Mouse (Mus musculus): ENCODE results near the gene Gm42791.

The Gm42791 gene

GRCm38 (mm10) chr5:148954314-148955060 lies 40.5 kb downstream of the Gm42791 start:
- DNase-seq (ENCODE audit: low read depth, low spot score), result no peak

- no peak for DNase-seq (ENCODE audit: low read depth, low spot score)
Measured at GRCm38 (mm10) chr5:148953098-148953497, 41.8 kb downstream of the Gm42791 start.

- peak; percentile 82 for DNase-seq (ENCODE audit: low read depth, low spot score)
Measured at GRCm38 (mm10) chr5:148952419-148952818, 42.5 kb downstream of the Gm42791 start.

- no peak for DNase-seq (ENCODE audit: low read depth, low spot score)
Measured at GRCm38 (mm10) chr5:148951360-148951759, 43.6 kb downstream of the Gm42791 start.

GRCm38 (mm10) chr5:148950064-148950463 lies 44.9 kb downstream of the Gm42791 start:
- no peak for DNase-seq (ENCODE audit: low read depth, low spot score)

GRCm38 (mm10) chr5:148948577-148948976 lies 46.4 kb downstream of the Gm42791 start:
- DNase-seq (ENCODE audit: low read depth, low spot score), result no peak

GRCm38 (mm10) chr5:148947412-148947811 lies 47.5 kb downstream of the Gm42791 start:
- DNase-seq (ENCODE audit: low read depth, low spot score), result peak; percentile 45

- peak; percentile 89 for DNase-seq (ENCODE audit: low read depth, low spot score)
Measured at GRCm38 (mm10) chr5:148946787-148947186, 48.2 kb downstream of the Gm42791 start.

- no peak for DNase-seq (ENCODE audit: low read depth, low spot score)
Measured at GRCm38 (mm10) chr5:148945735-148946134, 49.2 kb downstream of the Gm42791 start.

GRCm38 (mm10) chr5:148944024-148944423 lies 50.9 kb downstream of the Gm42791 start:
- no peak for DNase-seq (ENCODE audit: low read depth, low spot score)

GRCm38 (mm10) chr5:148943444-148943843 lies 51.5 kb downstream of the Gm42791 start:
- DNase-seq (ENCODE audit: low read depth, low spot score), result no peak

GRCm38 (mm10) chr5:148942957-148943356 lies 52.0 kb downstream of the Gm42791 start:
- DNase-seq (ENCODE audit: low read depth, low spot score), result peak; percentile 79

- DNase-seq (ENCODE audit: low read depth, low spot score), result peak; percentile 80
Measured at GRCm38 (mm10) chr5:148942305-148942704, 52.6 kb downstream of the Gm42791 start.

- no peak for DNase-seq (ENCODE audit: low read depth, low spot score)
Measured at GRCm38 (mm10) chr5:148941867-148942266, 53.1 kb downstream of the Gm42791 start.

- DNase-seq (ENCODE audit: low read depth, low spot score), result no peak
Measured at GRCm38 (mm10) chr5:148939948-148940382, 55.0 kb downstream of the Gm42791 start.

GRCm38 (mm10) chr5:148936516-148936951 lies 58.4 kb downstream of the Gm42791 start:
- no peak for DNase-seq (ENCODE audit: low read depth, low spot score)

GRCm38 (mm10) chr5:148935871-148936270 lies 59.1 kb downstream of the Gm42791 start:
- no peak for DNase-seq (ENCODE audit: low read depth, low spot score)

GRCm38 (mm10) chr5:148935071-148935821 lies 59.7 kb downstream of the Gm42791 start:
- DNase-seq (ENCODE audit: low read depth, low spot score), result peak; percentile 74

GRCm38 (mm10) chr5:148934457-148934856 lies 60.5 kb downstream of the Gm42791 start:
- no peak for DNase-seq (ENCODE audit: low read depth, low spot score)

GRCm38 (mm10) chr5:148933767-148934166 lies 61.2 kb downstream of the Gm42791 start:
- DNase-seq (ENCODE audit: low read depth, low spot score), result no peak

- no peak for DNase-seq (ENCODE audit: low read depth, low spot score)
Measured at GRCm38 (mm10) chr5:148931301-148931700, 63.6 kb downstream of the Gm42791 start.

GRCm38 (mm10) chr5:148929116-148929449 lies 65.9 kb downstream of the Gm42791 start, which contains the start of gene Katnal1:
Gene Katnal1 (minus strand): TSS chr5:148929320.
- DNase-seq (ENCODE audit: low read depth, low spot score), result no peak

Data from ES-CJ7 (cell line).